Mouse (Mus musculus) adrenal gland, adult (tissue): ENCODE results near the gene Pmm2.

Experiments used
- DNase-seq, 2 experiments: peaks; one replicate each; pipeline ENCODE4 v3.0.0; 2022 to 2023; ENCODE audit warnings: low spot score in 1 of 2; ENCODE audit not compliant: inconsistent age in 2 of 2

Pmm2 gene

DNA sequence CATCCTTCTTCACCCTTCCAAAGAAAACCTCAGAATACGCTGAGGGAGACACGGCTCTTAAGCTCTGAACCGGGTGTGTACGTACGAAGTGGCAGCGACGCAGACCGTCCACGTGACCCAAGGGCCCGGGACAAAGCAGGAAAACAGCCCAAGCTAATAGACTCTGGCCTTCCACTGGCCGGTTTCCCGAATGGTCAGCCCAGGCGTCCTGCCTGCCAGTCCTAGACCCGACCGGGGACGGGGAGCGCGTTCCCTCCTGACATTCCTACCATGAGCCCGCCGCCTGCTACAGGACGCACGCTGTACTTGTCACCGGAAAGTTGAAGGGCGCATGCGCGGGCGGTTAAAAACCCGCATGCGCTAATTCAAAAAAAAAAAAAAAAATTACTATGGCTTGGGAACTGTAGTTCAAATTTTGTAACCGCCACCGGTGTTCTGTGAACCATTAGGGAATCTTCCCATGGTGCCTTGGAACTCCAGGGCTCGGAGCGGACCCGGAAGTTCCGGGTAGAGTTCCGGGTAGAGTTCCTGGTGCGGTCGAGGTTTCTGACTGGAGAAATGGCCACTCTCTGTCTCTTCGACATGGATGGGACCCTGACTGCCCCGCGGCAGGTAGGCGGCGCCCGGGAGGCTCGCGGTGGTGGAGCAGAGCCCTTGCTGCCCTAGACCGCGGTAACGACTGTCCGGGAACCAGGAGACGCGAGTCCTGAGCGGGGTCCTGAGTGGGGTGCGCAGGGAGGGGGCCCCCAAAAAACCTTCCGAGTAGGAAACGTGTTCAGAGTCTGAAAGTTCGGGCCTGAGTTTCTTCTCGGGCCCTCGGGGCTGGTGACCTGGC is at the start of gene Pmm2, which contains the start of gene Tmem186:
Gene Pmm2, plus strand, starts transcription at position 458 of the 835 bp plus-strand sequence.
Gene Tmem186, minus strand, starts transcription at position 496 of the 835 bp plus-strand sequence.
- peak; percentile 91 to 96 for DNase-seq

DNA sequence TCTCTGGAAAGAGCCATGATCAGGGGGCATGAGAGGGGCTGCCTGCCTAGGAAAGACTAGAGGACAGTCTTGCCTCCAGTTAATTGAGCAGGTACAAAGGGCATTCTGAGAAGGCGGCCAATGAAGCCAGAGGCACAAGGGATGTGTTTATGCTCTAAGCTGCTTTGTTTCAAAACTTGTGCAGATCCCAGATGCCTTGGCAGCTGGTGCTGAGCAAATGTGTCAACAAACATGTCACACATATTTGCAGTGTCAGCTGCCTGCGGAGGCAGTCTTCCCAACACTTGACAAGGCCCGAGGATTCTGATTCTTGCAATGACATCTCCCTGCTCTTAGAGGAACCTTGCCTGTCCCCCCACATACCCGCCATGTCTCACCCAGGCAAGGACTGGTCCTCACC is 42.1 kb upstream of the Pmm2 start:
- no peak for DNase-seq

DNA sequence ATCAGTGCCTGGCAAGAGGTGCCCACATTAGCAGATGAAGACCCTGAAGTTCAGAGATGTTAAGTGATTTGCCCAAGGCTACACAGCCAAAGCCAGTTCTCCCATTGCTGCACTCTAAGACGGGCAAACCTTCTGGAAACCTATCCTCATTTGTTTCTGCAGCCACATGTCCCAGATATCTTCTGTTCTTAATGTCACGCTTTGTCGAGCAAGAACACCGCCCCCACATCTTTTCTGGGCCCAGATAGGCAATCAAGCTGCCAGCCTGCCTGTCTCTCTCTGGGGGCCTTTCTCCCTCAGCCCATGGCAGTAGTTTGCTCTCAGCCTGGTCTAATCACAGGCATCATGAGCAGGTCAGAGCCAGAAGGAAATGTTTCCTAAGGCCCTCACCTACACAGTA is 41.1 kb upstream of the Pmm2 start:
- DNase-seq: no peak

DNA sequence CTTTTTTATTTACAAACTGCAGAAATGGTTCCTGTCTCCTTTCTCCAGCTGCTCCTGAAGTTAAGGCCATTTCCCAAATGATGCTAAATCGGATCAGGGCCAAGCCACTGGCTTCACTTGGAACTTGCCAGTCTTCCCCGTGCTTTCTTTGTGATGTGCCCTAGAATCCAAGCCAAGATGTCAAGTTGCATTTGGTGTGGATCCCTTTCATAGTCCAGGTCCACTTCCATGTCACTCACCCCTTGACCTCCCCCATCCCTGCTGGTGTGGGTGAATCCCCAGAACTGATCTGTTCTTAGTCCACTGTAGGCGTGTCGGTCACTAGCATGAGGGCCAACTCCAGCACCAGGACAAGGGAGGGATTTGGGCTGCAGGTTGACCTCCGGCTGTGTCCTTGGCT is 40.0 kb upstream of the Pmm2 start:
- no peak for DNase-seq

DNA sequence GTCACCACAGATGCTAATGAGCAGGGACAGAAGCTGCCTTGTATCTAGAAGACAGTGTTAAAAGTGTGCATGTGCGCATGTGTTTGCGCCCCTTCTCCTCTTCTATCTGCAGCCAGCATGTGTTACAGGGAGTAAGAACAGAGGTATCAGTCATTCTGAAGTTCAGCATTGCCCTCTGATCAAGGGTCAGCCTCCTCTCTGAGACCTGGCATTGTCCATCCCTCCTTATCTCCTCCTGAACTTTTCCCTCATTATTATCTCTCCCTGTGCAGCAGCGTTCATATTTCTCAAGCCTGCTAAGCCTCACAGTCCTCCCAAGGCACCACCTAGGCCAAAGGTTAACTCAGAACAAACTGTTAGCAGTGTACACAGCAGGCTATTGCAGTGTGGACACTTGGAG is 33.7 kb upstream of the Pmm2 start:
- no peak for DNase-seq

DNA sequence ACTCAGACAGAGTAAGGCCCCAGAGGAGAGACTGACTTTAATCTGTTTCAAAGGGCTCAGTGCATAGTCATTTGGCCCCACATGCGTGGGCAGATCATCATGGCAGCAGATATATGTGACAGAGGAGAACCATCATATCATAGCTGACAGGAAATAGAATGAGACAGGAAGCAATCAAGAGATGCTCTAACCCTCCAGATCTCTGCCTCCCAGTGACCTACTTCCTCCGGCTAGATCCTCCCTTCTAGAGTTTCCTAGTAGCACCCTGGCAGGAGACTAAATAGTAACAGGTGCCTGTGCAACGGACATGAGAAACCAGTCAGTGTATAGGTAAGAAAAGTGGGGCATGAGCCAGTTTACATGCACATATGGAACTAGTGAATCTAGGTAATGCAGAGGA is 27.1 kb upstream of the Pmm2 start:
- DNase-seq: no peak

DNA sequence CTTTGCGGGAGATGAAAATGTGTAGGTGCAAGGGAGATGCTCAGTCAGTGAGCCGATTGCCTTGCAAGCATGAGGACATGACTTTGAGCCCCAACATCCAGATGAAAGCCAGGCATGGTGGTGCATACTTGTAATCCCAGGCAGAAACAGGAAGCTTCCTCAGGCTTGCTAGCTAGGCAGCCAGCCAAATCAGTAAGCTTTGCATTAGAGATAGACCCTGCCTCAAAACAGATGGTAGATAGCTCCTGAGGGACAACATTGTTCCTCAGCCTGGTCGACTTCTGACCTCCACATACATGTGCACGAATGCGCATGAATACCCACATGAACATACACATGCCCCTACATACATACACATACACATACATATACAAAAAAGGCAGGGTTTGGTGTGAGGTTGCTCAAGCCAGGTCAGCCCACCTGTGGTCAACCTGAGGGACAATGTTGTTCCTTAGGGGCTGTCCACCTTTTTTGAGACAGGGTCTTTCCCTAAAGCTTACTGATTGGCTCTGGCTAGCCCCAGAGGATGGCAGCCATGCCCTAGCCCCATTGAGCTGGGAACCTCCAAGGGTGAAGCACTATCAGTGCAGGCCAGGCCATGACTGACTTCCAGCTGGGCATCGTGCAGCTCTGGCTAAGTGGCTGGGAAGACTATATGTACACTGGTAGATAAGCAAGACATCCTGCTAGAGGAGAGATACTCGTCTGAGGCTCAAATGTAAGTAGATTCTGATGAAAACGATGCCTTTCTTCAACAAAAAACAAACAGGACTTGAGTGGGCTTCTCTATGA is 25.1 kb upstream of the Pmm2 start:
- DNase-seq: no peak

DNA sequence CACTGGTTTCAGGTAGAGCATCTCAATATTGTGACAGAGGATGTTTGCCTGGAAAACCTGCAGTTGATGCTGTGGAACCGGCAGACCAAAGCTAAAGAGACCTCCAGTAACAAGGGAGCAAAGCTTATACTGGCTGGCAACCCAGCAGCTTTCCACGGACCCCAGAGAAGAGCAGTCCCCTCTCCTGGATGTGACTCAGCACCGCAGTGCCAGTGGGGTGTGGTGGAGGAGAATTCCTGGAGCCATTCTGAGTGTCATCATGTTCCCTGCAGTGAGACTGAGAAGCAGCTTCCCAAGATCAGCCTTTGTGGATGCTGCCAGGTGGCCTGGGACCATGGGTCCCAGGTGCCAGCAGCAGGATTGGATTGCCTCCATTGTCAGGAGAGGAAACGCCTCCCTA is 24.4 kb upstream of the Pmm2 start:
- DNase-seq: no peak

DNA sequence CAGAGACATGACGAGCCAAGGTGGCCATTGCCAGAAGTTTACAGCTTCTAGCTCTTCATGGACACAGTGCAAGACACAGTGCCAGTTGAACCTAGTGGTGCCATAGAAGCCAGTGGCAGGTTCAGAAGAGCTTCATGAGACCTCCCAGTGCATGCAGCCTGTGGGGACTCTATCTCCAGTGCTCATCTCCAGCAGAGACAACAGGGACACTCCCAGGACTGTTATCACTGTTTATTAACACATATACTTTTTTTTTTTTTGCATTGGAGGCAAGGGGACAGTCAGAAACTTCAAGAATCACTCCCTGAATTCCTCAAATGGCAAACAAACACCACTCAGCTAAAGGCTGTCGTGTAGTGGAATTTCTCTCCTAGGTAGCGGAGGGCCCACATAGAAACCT is 24.0 kb upstream of the Pmm2 start:
- DNase-seq: no peak

DNA sequence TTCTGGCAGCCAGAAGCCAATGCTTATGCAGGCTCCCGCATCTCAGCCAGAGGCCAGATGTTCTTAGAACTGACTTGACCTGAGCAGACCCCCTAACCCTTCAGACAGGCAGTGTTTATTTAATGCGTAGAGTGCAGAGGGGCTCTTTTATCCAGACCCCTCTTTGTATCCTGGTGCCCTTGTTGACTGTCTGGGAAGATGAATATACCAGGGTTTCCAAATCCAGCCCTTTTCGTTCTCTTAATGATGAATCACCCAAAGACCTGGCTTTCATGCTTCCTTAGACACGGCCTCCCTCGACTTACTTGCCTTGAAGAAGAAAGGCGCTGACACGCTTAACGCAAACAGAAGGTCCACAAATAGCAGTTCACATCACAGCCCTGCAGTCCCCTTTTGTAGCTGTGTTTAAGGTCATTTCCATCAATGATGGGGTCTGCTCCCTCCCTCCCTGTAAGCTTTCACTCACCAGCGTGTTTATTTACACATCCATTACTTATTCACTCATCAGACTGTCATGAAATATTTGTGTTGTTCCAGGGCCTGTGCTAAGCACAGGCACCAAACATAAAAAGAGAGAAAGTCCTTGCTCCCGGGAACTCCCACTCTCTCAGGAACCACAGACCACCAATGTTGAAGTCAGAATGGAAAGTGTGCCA is 17.7 kb upstream of the Pmm2 start:
- DNase-seq: no peak

DNA sequence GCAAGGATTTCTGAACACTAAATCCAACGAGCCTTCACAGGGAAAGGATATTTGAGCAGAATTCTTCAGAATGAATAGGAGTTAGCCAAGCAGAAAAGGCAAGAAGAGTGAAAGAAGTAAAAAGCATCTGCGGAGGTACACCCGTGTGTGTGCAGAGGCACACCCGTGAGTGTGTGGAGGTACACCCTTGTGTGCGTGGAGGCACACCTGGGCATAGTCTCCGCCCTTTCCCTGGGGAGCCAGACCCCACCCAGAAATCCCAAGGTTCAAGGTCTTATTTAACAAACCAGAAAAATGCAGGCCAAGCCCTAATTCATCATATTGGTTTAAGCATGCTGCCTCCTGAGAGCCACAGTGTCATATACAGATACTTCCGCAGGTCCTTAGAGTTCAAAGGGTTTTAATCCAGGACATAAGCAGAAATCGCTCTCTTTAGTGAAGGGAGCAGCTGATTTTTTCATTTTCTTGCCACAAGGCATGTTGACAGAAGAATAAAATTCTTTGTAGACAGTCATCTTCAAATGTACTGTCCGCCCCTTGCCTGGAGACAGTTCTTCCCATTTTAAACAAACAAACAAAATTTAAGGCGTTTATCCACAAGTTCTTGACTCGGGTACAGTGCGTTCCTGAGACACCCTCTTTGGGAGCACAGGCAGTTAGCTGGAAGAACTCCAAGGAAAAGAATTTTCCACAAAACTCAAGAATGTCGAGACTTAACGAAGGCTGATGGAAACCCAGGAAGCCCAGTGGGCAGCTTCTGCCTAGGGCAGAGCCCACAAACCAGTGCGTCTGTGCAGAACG is 17.0 kb upstream of the Pmm2 start:
- no peak for DNase-seq

DNA sequence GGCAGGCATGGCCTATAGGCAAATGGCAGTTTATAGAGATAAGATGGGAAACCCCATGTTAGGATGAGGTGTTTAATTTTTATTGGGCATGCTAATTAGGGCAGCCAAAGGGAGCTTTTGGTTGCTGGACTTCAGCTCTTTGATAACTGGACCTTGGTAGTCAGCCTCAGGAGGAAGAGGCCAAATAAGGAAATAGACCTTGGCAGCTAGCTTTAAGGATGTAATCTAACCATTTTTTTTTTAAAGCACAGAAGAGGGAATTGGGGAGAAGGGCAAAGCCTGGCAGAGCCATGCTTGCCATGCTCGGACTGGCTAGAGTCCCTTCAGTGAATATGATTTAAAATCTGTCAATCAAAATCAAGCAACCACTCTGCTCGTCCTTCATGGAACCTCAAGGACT is 7.1 kb upstream of the Pmm2 start:
- DNase-seq: peak in 1 of 2 experiments; percentile 59

DNA sequence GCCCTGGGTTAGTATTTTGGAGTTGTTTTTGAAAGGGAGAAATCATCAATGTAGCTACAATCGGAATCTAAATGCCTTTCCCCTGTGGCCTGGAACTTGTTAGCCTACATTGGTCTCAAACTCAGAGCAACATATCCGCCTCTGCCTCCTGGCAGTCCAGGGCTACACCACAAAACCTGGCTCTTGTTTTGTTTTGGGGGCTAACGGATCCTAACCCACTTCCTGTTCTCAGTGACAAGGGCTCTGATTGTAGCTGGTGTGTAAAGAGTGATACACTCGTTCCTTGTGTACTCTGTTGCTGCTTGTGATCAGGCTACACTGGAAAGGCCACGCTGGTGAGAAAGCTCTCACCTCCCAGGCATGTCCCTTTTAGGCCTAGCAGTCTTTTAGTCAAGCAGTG is 6.0 kb upstream of the Pmm2 start:
- no peak for DNase-seq

DNA sequence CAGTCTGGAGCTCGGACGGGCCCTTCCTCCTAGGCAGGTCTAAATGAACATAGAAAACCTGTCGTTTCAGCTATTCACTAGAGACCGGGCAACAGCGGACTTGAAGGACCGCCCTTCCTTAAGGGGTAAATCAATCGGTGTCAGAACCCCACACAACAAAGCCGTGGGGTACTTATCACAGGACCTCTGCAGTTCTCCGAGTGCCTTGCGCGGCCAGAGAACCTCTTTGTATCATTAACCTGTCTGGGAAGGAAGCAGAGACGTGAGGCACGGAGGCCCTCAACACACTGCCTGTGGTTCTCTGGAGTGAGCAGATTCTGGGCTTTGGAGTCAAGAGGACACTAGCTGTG is 632 bp upstream of the Pmm2 start:
- no peak for DNase-seq

DNA sequence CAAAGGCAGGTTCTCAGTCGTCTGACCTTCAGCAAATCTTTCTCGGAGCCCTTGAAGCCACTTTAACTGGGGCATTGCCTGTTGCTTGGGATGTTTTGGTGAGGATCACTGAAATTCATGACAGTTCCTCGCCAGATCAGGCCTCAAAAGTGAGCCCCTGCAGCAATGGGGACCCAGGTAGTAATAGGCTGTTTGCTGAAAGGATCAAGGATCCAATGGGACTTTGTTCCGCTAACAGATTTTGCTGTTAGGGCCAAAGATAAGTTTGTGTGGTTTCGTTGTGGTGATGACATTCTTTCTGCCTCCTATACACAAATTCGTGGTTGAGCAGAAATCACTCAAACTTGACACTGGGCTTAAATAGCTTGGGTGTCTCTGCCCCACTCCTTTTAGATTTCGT is 657 bp downstream of the Pmm2 start:
- DNase-seq: no peak

DNA sequence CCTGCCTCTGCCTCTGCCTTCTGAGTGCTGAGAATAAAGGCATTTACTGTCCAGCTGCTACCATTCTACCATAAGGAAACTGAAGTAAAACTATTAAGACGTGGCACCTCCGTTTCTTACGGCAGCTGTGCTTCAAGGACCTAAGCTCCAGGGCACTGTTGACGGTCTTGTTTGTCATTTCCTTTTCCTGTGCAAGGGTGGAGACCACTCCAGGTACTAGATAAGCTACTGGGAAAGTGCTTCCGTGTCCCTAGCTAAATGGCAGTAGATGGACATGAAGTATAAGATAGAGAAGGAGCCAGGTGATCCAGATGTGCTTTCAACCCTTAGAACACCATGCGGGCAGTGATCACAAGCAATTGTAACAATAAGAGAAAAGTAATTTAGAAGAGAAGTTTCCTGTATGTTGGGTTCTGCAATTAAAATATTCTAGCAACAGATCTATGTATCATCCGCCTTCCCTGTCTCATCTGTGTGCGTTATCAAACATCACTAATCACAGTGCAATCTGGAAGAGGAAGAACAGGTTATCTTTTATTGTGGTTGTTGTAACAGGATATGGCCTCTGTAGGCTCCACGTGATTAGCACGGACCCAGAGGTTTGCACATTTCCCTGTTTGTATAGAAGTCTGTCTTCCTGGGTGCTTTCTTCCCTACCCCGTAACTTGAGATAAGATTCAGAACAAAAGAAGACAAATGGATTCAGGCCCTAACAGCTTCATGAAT is 2.2 kb downstream of the Pmm2 start:
- DNase-seq: no peak

DNA sequence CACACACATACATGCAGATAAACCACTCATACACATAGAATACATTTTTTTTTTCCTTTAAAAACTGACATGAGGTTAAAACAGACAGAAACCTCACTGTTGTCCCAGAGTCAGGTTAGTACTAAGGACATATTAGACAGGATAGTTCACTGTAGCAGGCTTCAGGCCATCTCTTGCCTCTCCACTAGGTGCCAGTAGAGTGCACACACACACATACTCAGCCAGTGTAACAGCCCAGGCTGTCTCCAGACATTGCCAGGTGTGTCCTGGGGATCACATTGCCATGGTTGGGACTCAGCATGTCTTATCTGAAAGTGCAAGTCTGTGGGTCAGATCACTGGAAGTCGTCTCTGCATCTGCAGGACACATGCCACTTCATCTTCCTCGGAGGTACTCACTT is 6.4 kb downstream of the Pmm2 start:
- DNase-seq: peak; percentile 40 to 78

DNA sequence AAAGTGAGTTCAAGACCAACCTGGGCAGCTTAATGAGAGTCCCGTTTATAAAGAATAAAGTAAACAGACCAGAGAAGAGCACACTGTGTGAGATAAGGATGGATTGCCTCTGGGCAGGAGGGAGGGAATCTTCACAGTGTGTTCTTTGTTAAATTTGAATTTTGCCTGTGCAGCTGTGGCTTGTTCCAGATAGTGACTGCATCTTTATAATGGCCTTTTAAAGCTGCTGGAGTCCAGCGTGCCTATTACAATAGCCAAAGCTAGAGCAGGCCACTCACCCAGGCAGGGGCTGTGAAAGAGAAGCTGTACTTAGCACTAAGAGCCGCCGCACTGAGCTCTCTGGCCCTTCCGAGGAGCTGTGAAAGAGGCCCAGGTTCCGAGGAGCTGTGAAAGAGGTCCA is 8.1 kb downstream of the Pmm2 start:
- no peak for DNase-seq

DNA sequence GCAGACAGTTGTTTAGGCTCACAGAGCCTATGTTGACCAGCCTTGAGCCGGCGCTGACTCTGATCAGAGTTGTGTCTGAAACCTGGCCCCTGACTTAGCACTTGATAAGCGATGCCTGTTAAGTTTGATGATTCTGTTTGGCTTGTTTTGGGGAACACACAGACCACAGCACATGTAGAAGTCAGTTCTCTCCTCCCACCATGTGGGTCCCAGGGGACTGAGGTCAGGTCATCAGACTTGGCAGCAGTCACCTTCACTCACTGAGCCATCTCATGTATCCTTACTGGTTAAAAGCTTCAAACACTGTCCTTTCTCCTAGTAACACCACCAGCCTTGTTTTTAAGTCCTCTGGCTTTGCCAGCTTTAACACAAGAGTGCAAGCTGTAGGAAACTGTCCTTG is 12.5 kb downstream of the Pmm2 start:
- DNase-seq: no peak

DNA sequence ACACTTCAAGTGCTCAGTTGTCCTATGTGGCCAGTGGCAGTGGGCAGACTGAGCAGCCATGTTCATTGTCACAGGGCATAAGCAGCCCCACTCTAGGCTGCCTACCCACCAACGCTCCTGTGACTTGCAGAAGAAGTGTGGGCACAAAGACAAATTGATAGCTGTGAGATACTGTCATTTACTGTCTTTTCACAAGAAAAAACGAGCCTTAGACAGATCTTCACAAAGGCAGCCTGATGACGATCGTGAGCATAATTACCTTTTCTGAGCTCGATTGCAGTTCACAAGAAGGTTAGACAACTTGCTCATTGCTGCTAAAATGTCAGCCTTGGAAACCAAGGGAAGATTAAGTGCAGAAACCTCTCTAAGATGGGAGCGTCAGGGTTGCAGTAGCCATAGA is 17.6 kb downstream of the Pmm2 start:
- no peak for DNase-seq
